Mouse (Mus musculus): ENCODE results near the gene Lca5l. TPM values are rescaled to one million over a fixed set of nuclear protein-coding genes. Genes with fewer than 3 reads are reported as not detected.

Gene Lca5l
- total RNA-seq, 4 experiments from 2014 or later, result 0.19 to 0.60 (median 0.29) TPM

- no peak for DNase-seq (ENCODE audit: low spot score)
Observed at GRCm38 (mm10) chr16:96120022-96120623, 71.9 kb downstream of the Lca5l start.

DNA sequence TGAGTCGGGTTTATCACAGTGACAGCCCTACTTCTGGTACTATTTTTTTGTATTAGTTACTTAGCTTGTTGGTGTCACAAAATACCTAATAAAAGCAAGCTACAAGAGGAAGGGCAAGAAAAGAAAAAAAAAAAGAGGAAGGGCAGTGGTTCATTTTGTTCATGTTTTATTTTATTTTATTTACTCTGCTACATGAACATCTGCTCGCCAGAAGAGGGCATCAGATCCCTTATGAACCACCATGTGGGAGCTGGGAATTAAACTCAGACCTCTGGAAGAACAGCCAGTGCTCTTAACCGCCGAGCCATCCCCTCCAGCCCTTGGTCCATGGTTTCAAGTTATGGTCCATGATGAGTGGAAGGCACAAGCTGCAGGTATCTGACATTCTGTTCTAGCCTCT is 77.3 kb downstream of the Lca5l start:
- no peak for DNase-seq (ENCODE audit: low spot score)

GRCm38 (mm10) chr16:96112769-96113168 is 79.3 kb downstream of the Lca5l start:
- no peak for DNase-seq (ENCODE audit: low spot score)

- no peak for DNase-seq (ENCODE audit: low spot score)
Observed at GRCm38 (mm10) chr16:96110655-96111345, 81.3 kb downstream of the Lca5l start.

DNA sequence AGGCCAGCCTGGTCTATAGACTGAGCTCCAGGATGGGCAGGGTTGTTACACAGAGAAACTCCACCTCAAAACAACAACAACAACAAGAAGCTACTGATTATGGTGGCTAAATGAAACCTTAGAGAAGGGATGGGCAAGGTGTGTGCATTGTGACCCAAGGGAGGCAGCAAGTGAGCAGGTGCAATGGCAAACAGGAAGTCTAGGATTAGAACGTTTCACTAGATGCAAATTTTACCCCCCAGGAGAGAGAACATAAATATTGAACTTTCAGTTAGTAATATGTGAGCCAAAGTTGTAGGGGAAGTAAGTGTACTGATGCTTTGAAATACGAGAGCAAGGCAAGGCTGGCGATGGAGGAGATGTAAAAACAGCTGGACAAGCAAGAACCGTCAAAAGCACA is 82.4 kb downstream of the Lca5l start:
- DNase-seq (ENCODE audit: low spot score), result no peak

Other genes starting within 250 kb of the Lca5l start
- gene Psmg1, start 201.3 kb downstream of the Lca5l start, total RNA-seq (2022), result 10 to 100 TPM; 23.4 to 27.1 (median 25.1) TPM
- gene Brwd1, start 109.7 kb downstream of the Lca5l start, total RNA-seq (2022), result 10 to 100 TPM; 78.6 to 92.3 (median 84.7) TPM
- 10 to 100 TPM; 40.6 to 57.8 (median 43.0) TPM for gene Hmgn1, start 64.5 kb downstream of the Lca5l start, total RNA-seq (2022)
- gene Wrb, start 46.9 kb downstream of the Lca5l start, total RNA-seq (2022), result 10 to 100 TPM; 13.6 to 17.6 (median 15.9) TPM
- gene Sh3bgr, start 8.2 kb upstream of the Lca5l start, total RNA-seq (2022), result 100 to 1,000 TPM; 279 to 382 (median 369) TPM
- not detected for gene B3galt5, start 43.5 kb upstream of the Lca5l start, total RNA-seq (2022)

All from heart, adult 8-10 months (tissue).